Mouse (Mus musculus) myocyte (in vitro differentiated cells): Measurements from ENCODE around the gene Lfng.

Source experiments
- CEBPB ChIP-seq: IDR thresholded peaks from 2 replicates; pipeline ENCODE4 v1.6.1; 2011; ENCODE audit warnings: mild to moderate bottlenecking, moderate library complexity; ENCODE audit not compliant: poor library complexity, insufficient read depth, severe bottlenecking
- E2F4 ChIP-seq: IDR thresholded peaks from one replicate; pipeline ENCODE4 v1.6.1; 2011; ENCODE audit warnings: mild to moderate bottlenecking, control low read depth, moderate library complexity; ENCODE audit not compliant: insufficient read depth
- MAX ChIP-seq: IDR thresholded peaks from one replicate; pipeline ENCODE4 v1.6.1; 2011; ENCODE audit warnings: low read depth, mild to moderate bottlenecking, control low read depth
- MYOD1 ChIP-seq, 3 experiments: IDR thresholded peaks; one replicate each; pipeline ENCODE4 v1.6.1; 2011; ENCODE audit warnings: control low read depth in 2 of 3, low read depth in 2 of 3, mild to moderate bottlenecking in 2 of 3, moderate library complexity in 1 of 3; ENCODE audit not compliant: insufficient read length in 2 of 3, control insufficient read depth in 1 of 3
- MYOG ChIP-seq, 3 experiments: IDR thresholded peaks; one replicate each; pipeline ENCODE4 v1.6.1; 2011; ENCODE audit warnings: control low read depth in 2 of 3, low read depth in 2 of 3, mild to moderate bottlenecking in 2 of 3; ENCODE audit not compliant: insufficient read length in 2 of 3, control insufficient read depth in 1 of 3, insufficient read depth in 1 of 3
- POLR2A ChIP-seq: IDR thresholded peaks from one replicate; pipeline ENCODE4 v1.6.1; 2011; ENCODE audit warnings: low read depth, mild to moderate bottlenecking, control low read depth, moderate library complexity; ENCODE audit not compliant: insufficient read length
- POLR2AphosphoS2 ChIP-seq: IDR thresholded peaks from one replicate; pipeline ENCODE4 v1.6.1; 2011; ENCODE audit warnings: low read depth, control low read depth; ENCODE audit not compliant: insufficient read length
- SRF ChIP-seq: IDR thresholded peaks from one replicate; pipeline ENCODE4 v1.6.1; 2011; ENCODE audit warnings: low read depth; ENCODE audit not compliant: control insufficient read depth, insufficient read length
- TCF12 ChIP-seq: IDR thresholded peaks from one replicate; pipeline ENCODE4 v1.6.1; 2011; ENCODE audit warnings: mild to moderate bottlenecking, control low read depth; ENCODE audit not compliant: poor library complexity, insufficient read depth, severe bottlenecking
- USF1 ChIP-seq: IDR thresholded peaks from one replicate; pipeline ENCODE4 v1.6.1; 2011; ENCODE audit warnings: low read depth, mild to moderate bottlenecking, control low read depth, moderate library complexity

GRCm38 (mm10) chr5:140602540-140602939 is 4.6 kb upstream of the Lfng start:
- TF ChIP-seq POLR2A (no peak), USF1 (no peak), MAX (no peak), TCF12 (no peak), E2F4 (no peak), MYOD1 (IDR thresholded peaks at IDR 0.05; ENCODE audit: control insufficient read depth in 1 of 3, insufficient read length in 2 of 3, low read depth in 2 of 3) (no peak), MYOG (IDR thresholded peaks at IDR 0.05; ENCODE audit: control insufficient read depth in 1 of 3, insufficient read depth in 1 of 3, insufficient read length in 2 of 3, low read depth in 2 of 3) (no peak), POLR2AphosphoS2 (no peak), CEBPB (no peak), SRF (no peak)
